Mouse (Mus musculus): ENCODE data around the gene Tpcn1.

Gene Tpcn1

GRCm38 (mm10) chr5:120577935-120578441 is 10.5 kb downstream of the Tpcn1 start:
- peak; percentile 82 for DNase-seq

GRCm38 (mm10) chr5:120576781-120577301 is 11.6 kb downstream of the Tpcn1 start:
- DNase-seq = peak; percentile 66

GRCm38 (mm10) chr5:120574469-120575063 is 13.9 kb downstream of the Tpcn1 start:
- no peak for DNase-seq

- DNase-seq = no peak
Observed at GRCm38 (mm10) chr5:120571056-120571740, 17.3 kb downstream of the Tpcn1 start.

GRCm38 (mm10) chr5:120570289-120570897 is 18.1 kb downstream of the Tpcn1 start:
- DNase-seq = no peak

- DNase-seq = no peak
Observed at GRCm38 (mm10) chr5:120569791-120570190, 18.7 kb downstream of the Tpcn1 start.

GRCm38 (mm10) chr5:120568964-120569363 is 19.5 kb downstream of the Tpcn1 start:
- no peak for DNase-seq

- DNase-seq = no peak
Observed at GRCm38 (mm10) chr5:120568336-120568768, 20.1 kb downstream of the Tpcn1 start.

- DNase-seq = no peak
Observed at GRCm38 (mm10) chr5:120567761-120568211, 20.7 kb downstream of the Tpcn1 start.

GRCm38 (mm10) chr5:120567253-120567701 is 21.2 kb downstream of the Tpcn1 start:
- DNase-seq = no peak

GRCm38 (mm10) chr5:120566681-120567252 is 21.7 kb downstream of the Tpcn1 start:
- DNase-seq = no peak

GRCm38 (mm10) chr5:120566101-120566500 is 22.4 kb downstream of the Tpcn1 start:
- DNase-seq = no peak

- DNase-seq = no peak
Observed at GRCm38 (mm10) chr5:120565171-120565905, 23.1 kb downstream of the Tpcn1 start.

- no peak for DNase-seq
Observed at GRCm38 (mm10) chr5:120563914-120564311, 24.6 kb downstream of the Tpcn1 start.

GRCm38 (mm10) chr5:120562956-120563913 is 25.2 kb downstream of the Tpcn1 start:
- no peak for DNase-seq

- no peak for DNase-seq
Observed at GRCm38 (mm10) chr5:120560616-120561311, 27.7 kb downstream of the Tpcn1 start.

- DNase-seq = no peak
Observed at GRCm38 (mm10) chr5:120560129-120560615, 28.3 kb downstream of the Tpcn1 start.

GRCm38 (mm10) chr5:120558762-120559161 is 29.7 kb downstream of the Tpcn1 start:
- DNase-seq = no peak

- DNase-seq = no peak
Observed at GRCm38 (mm10) chr5:120558041-120558440, 30.4 kb downstream of the Tpcn1 start.

GRCm38 (mm10) chr5:120555871-120556270 is 32.6 kb downstream of the Tpcn1 start:
- DNase-seq = no peak
